Mouse (Mus musculus): Measurements from ENCODE around the gene Hspa13. TPM values are rescaled to one million over a fixed set of nuclear protein-coding genes. Genes with fewer than 3 reads are reported as not detected.

The Hspa13 gene
- polyA plus RNA-seq (2017; shearing (Covaris generic)), result 15.2 TPM

GRCm38 (mm10) chr16:75766388-75767249 is at the start of gene Hspa13:
Gene Hspa13 (minus strand): TSS chr16:75767104.

Other genes starting within 250 kb of the Hspa13 start
- not detected for gene Lipi, start 181.0 kb downstream of the Hspa13 start, polyA plus RNA-seq (2017; shearing (Covaris generic))
- gene Rbm11, start 174.3 kb downstream of the Hspa13 start, polyA plus RNA-seq (2017; shearing (Covaris generic)), result 0.32 TPM

Data from effector memory CD4-positive, alpha-beta T cell, adult 5 months (primary cell).